Mouse (Mus musculus): Measurements from ENCODE around the gene Cd8a.

Cd8a gene

GRCm38 (mm10) chr6:71371085-71371605 lies 2.1 kb upstream of the Cd8a start:
- no peak for DNase-seq

- no peak for DNase-seq
These were observed 1.0 kb upstream of the Cd8a start for GRCm38 (mm10) chr6:71372041-71372720.

- no peak for DNase-seq
These were observed 1.1 kb downstream of the Cd8a start for GRCm38 (mm10) chr6:71374311-71374829.

GRCm38 (mm10) chr6:71374921-71375320 lies 1.7 kb downstream of the Cd8a start:
- no peak for DNase-seq

- DNase-seq: no peak
These were observed 3.5 kb downstream of the Cd8a start for GRCm38 (mm10) chr6:71376711-71377110.

- DNase-seq: no peak
These were observed 8.4 kb downstream of the Cd8a start for GRCm38 (mm10) chr6:71381654-71382053.

- DNase-seq: peak; percentile 28
These were observed 17.3 kb downstream of the Cd8a start for GRCm38 (mm10) chr6:71390496-71390895.

GRCm38 (mm10) chr6:71396016-71396415 lies 22.8 kb downstream of the Cd8a start:
- DNase-seq: no peak

- DNase-seq: no peak
These were observed 23.5 kb downstream of the Cd8a start for GRCm38 (mm10) chr6:71396761-71397160.

- DNase-seq: peak; percentile 50
These were observed 25.8 kb downstream of the Cd8a start for GRCm38 (mm10) chr6:71398829-71399609.

- DNase-seq: peak; percentile 42
These were observed 41.4 kb downstream of the Cd8a start for GRCm38 (mm10) chr6:71414624-71415023.

GRCm38 (mm10) chr6:71415446-71415845 lies 42.2 kb downstream of the Cd8a start:
- DNase-seq: no peak

GRCm38 (mm10) chr6:71418874-71419273 lies 45.6 kb downstream of the Cd8a start:
- peak; percentile 31 for DNase-seq

- peak; percentile 54 for DNase-seq
These were observed 47.6 kb downstream of the Cd8a start for GRCm38 (mm10) chr6:71420848-71421247.

GRCm38 (mm10) chr6:71422162-71422561 lies 48.9 kb downstream of the Cd8a start:
- peak; percentile 48 for DNase-seq

GRCm38 (mm10) chr6:71423116-71423515 lies 49.9 kb downstream of the Cd8a start:
- DNase-seq: peak; percentile 35

- DNase-seq: no peak
These were observed 52.5 kb downstream of the Cd8a start for GRCm38 (mm10) chr6:71425681-71426080.

GRCm38 (mm10) chr6:71427996-71428725 lies 54.9 kb downstream of the Cd8a start:
- DNase-seq: peak; percentile 42
